21 mouse cellular contexts compared by ENCODE assay signal in the genomic region with DNA sequence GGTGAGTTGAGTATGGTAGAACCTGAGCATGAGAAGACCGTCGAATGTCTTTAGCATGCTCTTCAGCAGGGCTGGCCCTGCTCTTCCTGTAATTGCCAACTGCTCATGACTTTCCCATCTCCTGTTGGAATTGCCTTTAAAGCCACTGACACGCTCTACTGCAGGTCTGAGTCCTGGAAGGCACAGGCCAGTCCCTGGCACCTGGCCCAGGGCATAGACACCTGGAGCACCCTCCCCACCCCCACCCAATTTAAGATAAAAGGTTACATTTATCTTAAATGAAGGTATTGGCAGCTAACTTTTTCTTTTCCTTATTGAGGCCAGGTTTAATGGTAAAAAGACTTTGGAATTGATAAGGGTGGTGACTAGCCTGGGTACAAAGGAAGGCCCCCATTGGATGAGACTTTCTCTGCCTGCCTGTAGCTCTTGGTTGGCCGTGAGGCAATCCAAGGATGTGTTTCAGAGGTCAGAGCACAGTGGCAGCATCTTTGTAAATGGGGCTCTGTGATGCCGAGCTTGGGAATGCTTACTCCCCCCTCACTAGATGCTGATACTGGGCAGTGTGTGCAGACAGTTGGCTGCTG.
A peak's percentile ranks its signal among the peaks of the same experiment; 100 is the strongest.
DNase-seq lines count a peak whose midpoint lies in the region; ATAC-seq and TF ChIP-seq lines count a peak whose summit lies in the region.
"Had no signal": no experiment of that assay in that cellular context is flagged by ENCODE, and none has a peak within 500 bp of the region (broad histone marks: within the 10 kb centered on the region; RNA-seq: fewer than 3 reads in every experiment).

No protein-coding gene starts in this region.

- no peak for DNase-seq in lung, postnatal 0 days (ENCODE audit: low spot score)
- DNase-seq: adrenal gland, adult 2 months; adrenal gland, postnatal 10 days; adrenal gland, postnatal 25 days; cerebellum, adult 11 months; cerebellum, adult 18-20 months; cerebellum, adult 8-10 months; cerebellum, adult 9-11 months; cerebellum, postnatal 14 days; cerebellum, postnatal 36 days; embryo, embryonic 11 days; forebrain, postnatal 0 days had no signal

- ATAC-seq in erythroid progenitor cell, adult 5-6 weeks (replicated peaks; ENCODE audit: low FRiP score, poor library complexity, severe bottlenecking): 0 out of 2 replicates have a peak, but pooled peaks have one; percentile 14
- ATAC-seq in intestine, embryonic 15.5 days: peak; percentile 64
- ATAC-seq in intestine, postnatal 0 days: peak; percentile 91
- no peak for ATAC-seq in lung, postnatal 0 days
- no peak for ATAC-seq in midbrain, embryonic 16.5 days
- ATAC-seq: forebrain, embryonic 13.5 days; forebrain, embryonic 15.5 days; forebrain, postnatal 0 days had no signal

- H3K4me2 ChIP-seq in intestine, embryonic 15.5 days (replicated peaks): no peak overlapping the region
- H3K4me2 ChIP-seq in intestine, postnatal 0 days (replicated peaks; ENCODE audit: low read depth): no peak overlapping the region
- no peak overlapping the region for H3K4me2 ChIP-seq in lung, postnatal 0 days (replicated peaks; ENCODE audit: low read depth, low read length)
- H3K4me2 ChIP-seq in midbrain, embryonic 16.5 days (ENCODE audit: low read length): no peak overlapping the region
- H3K4me2 ChIP-seq: embryonic facial prominence, embryonic 13.5 days; embryonic facial prominence, embryonic 15.5 days; forebrain, embryonic 13.5 days; forebrain, embryonic 15.5 days had no signal

- H3K9ac ChIP-seq in intestine, embryonic 15.5 days: no peak overlapping the region
- H3K9ac ChIP-seq in intestine, postnatal 0 days (ENCODE audit: low read depth, low read length): no peak overlapping the region
- H3K9ac ChIP-seq in lung, postnatal 0 days (replicated peaks; ENCODE audit: low read depth): no peak overlapping the region
- no peak overlapping the region for H3K9ac ChIP-seq in midbrain, embryonic 16.5 days (ENCODE audit: low read depth, low read length)
- H3K9ac ChIP-seq: embryonic facial prominence, embryonic 13.5 days; embryonic facial prominence, embryonic 15.5 days; forebrain, embryonic 13.5 days; forebrain, embryonic 15.5 days; forebrain, postnatal 0 days had no signal

- no peaks in the 10 kb centered on the region for H3K27me3 ChIP-seq in intestine, embryonic 15.5 days (replicated peaks)
- H3K27me3 ChIP-seq in intestine, postnatal 0 days (replicated peaks; ENCODE audit: control insufficient read depth, insufficient read depth, low read length): no peaks in the 10 kb centered on the region
- no peaks in the 10 kb centered on the region for H3K27me3 ChIP-seq in lung, postnatal 0 days (replicated peaks; ENCODE audit: insufficient read depth, low read length)
- no peaks in the 10 kb centered on the region for H3K27me3 ChIP-seq in midbrain, embryonic 16.5 days (ENCODE audit: control insufficient read depth, insufficient read depth, low read depth, low read length)
- H3K27me3 ChIP-seq: embryonic facial prominence, embryonic 13.5 days; embryonic facial prominence, embryonic 15.5 days; forebrain, embryonic 13.5 days; forebrain, embryonic 15.5 days had no signal

- no peaks in the 10 kb centered on the region for H3K9me3 ChIP-seq in intestine, embryonic 15.5 days
- H3K9me3 ChIP-seq in intestine, postnatal 0 days (ENCODE audit: control insufficient read depth): no peaks in the 10 kb centered on the region
- no peaks in the 10 kb centered on the region for H3K9me3 ChIP-seq in lung, postnatal 0 days (ENCODE audit: low read length)
- H3K9me3 ChIP-seq in midbrain, embryonic 16.5 days (replicated peaks; ENCODE audit: control insufficient read depth, low read length, poor library complexity, severe bottlenecking): no peaks in the 10 kb centered on the region
- H3K9me3 ChIP-seq: embryonic facial prominence, embryonic 13.5 days; embryonic facial prominence, embryonic 15.5 days; forebrain, embryonic 13.5 days; forebrain, embryonic 15.5 days had no signal

- no peak for TF ChIP-seq EP300 in lung, postnatal 0 days (IDR thresholded peaks at IDR 0.05)

- no peaks in the 10 kb centered on the region; the same call in 1 of the 2 replicates for H3K4me1 ChIP-seq in intestine, embryonic 15.5 days (replicated peaks)
- no peaks in the 10 kb centered on the region for H3K4me1 ChIP-seq in intestine, postnatal 0 days (replicated peaks; ENCODE audit: control insufficient read depth, insufficient read depth, low read length)
- no peaks in the 10 kb centered on the region for H3K4me1 ChIP-seq in lung, postnatal 0 days (ENCODE audit: insufficient read depth, low read depth, low read length)
- no peaks in the 10 kb centered on the region for H3K4me1 ChIP-seq in midbrain, embryonic 16.5 days (ENCODE audit: control insufficient read depth, insufficient read depth, low read length)
- H3K4me1 ChIP-seq: embryonic facial prominence, embryonic 13.5 days; embryonic facial prominence, embryonic 15.5 days; forebrain, embryonic 13.5 days; forebrain, embryonic 15.5 days had no signal

- TF ChIP-seq CTCF in intestine, postnatal 0 days (IDR thresholded peaks at IDR 0.05; ENCODE audit: low read depth): no peak
- no peak for TF ChIP-seq CTCF in lung, postnatal 0 days (IDR thresholded peaks at IDR 0.05)

- H3K27ac ChIP-seq in intestine, embryonic 15.5 days: no peak overlapping the region
- H3K27ac ChIP-seq in intestine, postnatal 0 days (ENCODE audit: low read depth, low read length): 0 out of 2 replicates have a peak overlapping the region, but pooled peaks have one; percentile 35
- no peak overlapping the region for H3K27ac ChIP-seq in lung, postnatal 0 days (ENCODE audit: low read length)
- H3K27ac ChIP-seq in midbrain, embryonic 16.5 days (ENCODE audit: low read length): no peak overlapping the region
- H3K27ac ChIP-seq: embryonic facial prominence, embryonic 13.5 days; embryonic facial prominence, embryonic 15.5 days; forebrain, embryonic 13.5 days; forebrain, embryonic 15.5 days had no signal

- H3K36me3 ChIP-seq in intestine, embryonic 15.5 days: peaks cover 17% of the 10 kb centered on the region; the same call in 1 of the 2 replicates
- peaks cover 63% of the 10 kb centered on the region for H3K36me3 ChIP-seq in intestine, postnatal 0 days (ENCODE audit: control insufficient read depth, insufficient read depth)
- peaks cover 42% of the 10 kb centered on the region for H3K36me3 ChIP-seq in lung, postnatal 0 days (ENCODE audit: insufficient read depth, low read length)
- H3K36me3 ChIP-seq in midbrain, embryonic 16.5 days (ENCODE audit: control insufficient read depth, insufficient read depth, low read length): peaks cover 26% of the 10 kb centered on the region

- no peak overlapping the region for H3K4me3 ChIP-seq in intestine, embryonic 15.5 days (replicated peaks)
- no peak overlapping the region for H3K4me3 ChIP-seq in intestine, postnatal 0 days (ENCODE audit: low read depth, low read length)
- no peak overlapping the region for H3K4me3 ChIP-seq in lung, postnatal 0 days (ENCODE audit: low read depth, low read length)
- no peak overlapping the region for H3K4me3 ChIP-seq in midbrain, embryonic 16.5 days (ENCODE audit: low read depth, low read length)
- H3K4me3 ChIP-seq: embryonic facial prominence, embryonic 13.5 days; embryonic facial prominence, embryonic 15.5 days; erythroblast, embryonic 14.5 days; forebrain, embryonic 13.5 days; forebrain, embryonic 15.5 days had no signal

- 83% methylated on average over 5 of the region's 5 CpGs for WGBS in intestine, embryonic 15.5 days
- 62% methylated on average over 5 of the region's 5 CpGs for WGBS in intestine, postnatal 0 days
- WGBS in lung, postnatal 0 days: 90% methylated on average over 5 of the region's 5 CpGs
- WGBS in midbrain, embryonic 16.5 days: 84% methylated on average over 5 of the region's 5 CpGs

Comparison
In these comparisons a context has a peak if more than half of its experiments do, and no peak if none do; other contexts are left out.
1. ATAC-seq: peak in erythroid progenitor cell, adult 5-6 weeks (single experiment), intestine, embryonic 15.5 days (single experiment) and intestine, postnatal 0 days (single experiment); none in lung, postnatal 0 days (single experiment) and midbrain, embryonic 16.5 days (single experiment).